Mouse (Mus musculus) limb, embryonic 13.5 days (tissue): Measurements from ENCODE around the gene 1700001C19Rik. TPM values are rescaled to one million over a fixed set of nuclear protein-coding genes. Genes with fewer than 3 reads are reported as not detected.

Source experiments
- ATAC-seq: fragments of 200-750 bp; cut with Nextera tagmentation; 2 replicates; pipeline ENCODE4 v1.8.0; 2017; ENCODE audit warnings: low read depth, moderate number of reproducible peaks, moderate TSS enrichment; ENCODE audit not compliant: low FRiP score
- H3K27ac ChIP-seq: fragments of 300-500 bp; sonication (generic); 2 replicates; pipeline ENCODE4 v1.5.1; 2015; ENCODE audit warnings: inconsistent platforms, mild to moderate bottlenecking, moderate library complexity
- H3K27me3 ChIP-seq: fragments of 300-500 bp; sonication (generic); 2 replicates; pipeline ENCODE4 v1.6.1; 2015; ENCODE audit warnings: mild to moderate bottlenecking, inconsistent platforms
- H3K36me3 ChIP-seq: fragments of 300-500 bp; sonication (generic); 2 replicates; pipeline ENCODE4 v1.6.1; 2015; ENCODE audit warnings: inconsistent platforms, mild to moderate bottlenecking, moderate library complexity
- H3K4me1 ChIP-seq: fragments of 300-500 bp; sonication (generic); 2 replicates; pipeline ENCODE4 v1.6.1; 2015; ENCODE audit warnings: inconsistent platforms
- H3K4me2 ChIP-seq: fragments of 300-500 bp; sonication (generic); replicated peaks from 2 replicates; pipeline ENCODE4 v1.6.1; 2015; ENCODE audit warnings: inconsistent platforms, mild to moderate bottlenecking, moderate library complexity
- H3K4me3 ChIP-seq: fragments of 300-500 bp; sonication (generic); 2 replicates; pipeline ENCODE4 v1.5.1; 2015; ENCODE audit warnings: moderate library complexity, mild to moderate bottlenecking, inconsistent platforms
- H3K9ac ChIP-seq: fragments of 300-500 bp; sonication (generic); 2 replicates; pipeline ENCODE4 v1.6.1; 2015; ENCODE audit warnings: mild to moderate bottlenecking, inconsistent platforms
- H3K9me3 ChIP-seq: fragments of 300-500 bp; sonication (generic); 2 replicates; pipeline ENCODE4 v1.6.1; 2016; ENCODE audit warnings: inconsistent platforms
- WGBS: fragments of 180-500 bp; shearing (Covaris S2); methylation state at CpG from one replicate; pipeline ENCODE4 v1.1.7; 2015; 5-methylcytosine and 5-hydroxymethylcytosine counted together
- polyA plus RNA-seq: library from polyadenylated mRNA; unstranded; fragments of >200 nt; fragmentation: Nextera tagmentation; extraction: Ambion mirVana; gene quantifications from 2 replicates; pipeline ENCODE4 v1.2.1, GENCODE M21; 2015

Gene 1700001C19Rik
- polyA plus RNA-seq, 1 experiment from 2014 or later = 0.24 TPM

DNA sequence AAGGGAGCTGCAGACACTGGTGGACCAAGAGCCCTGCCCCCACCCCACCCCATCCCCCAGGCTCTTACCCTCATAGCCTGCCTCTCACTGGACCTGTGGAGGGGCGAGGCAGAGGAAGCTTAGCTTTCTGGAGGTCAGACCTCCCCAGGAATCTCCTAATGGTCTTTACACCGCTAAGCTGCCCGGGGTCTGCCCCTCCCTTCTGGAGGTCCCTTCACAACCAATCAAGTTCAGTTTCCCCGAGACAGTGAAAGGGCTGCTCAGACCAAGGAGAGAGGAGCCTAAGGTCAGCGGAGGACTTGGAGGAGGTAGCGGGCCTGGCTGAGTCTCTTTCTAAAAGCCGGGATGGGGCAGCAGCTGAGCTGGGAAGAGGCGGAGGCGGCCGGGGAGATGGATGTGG lies 52.0 kb downstream of the 1700001C19Rik start, which contains the start of gene Guca1b:
TSS of gene Guca1b (plus strand) at position 249 of the 400 bp plus-strand sequence.
- Histone ChIP-seq H3K4me1 (no peaks in the 10 kb centered on the region), H3K4me2 (no peak within 1 kb of the TSS), H3K36me3 (peaks cover 17% of the 10 kb centered on the region), H3K9me3 (no peaks in the 10 kb centered on the region), H3K9ac (no peak within 1 kb of the TSS), H3K4me3 (no peak within 1 kb of the TSS), H3K27ac (no peak within 1 kb of the TSS), H3K27me3 (0 out of 2 replicates have a peak, but pooled peaks cover 3% of the 10 kb centered on the region)
- ATAC-seq = no peak
- 34% methylated on average over 10 of the region's 10 CpGs for WGBS

DNA sequence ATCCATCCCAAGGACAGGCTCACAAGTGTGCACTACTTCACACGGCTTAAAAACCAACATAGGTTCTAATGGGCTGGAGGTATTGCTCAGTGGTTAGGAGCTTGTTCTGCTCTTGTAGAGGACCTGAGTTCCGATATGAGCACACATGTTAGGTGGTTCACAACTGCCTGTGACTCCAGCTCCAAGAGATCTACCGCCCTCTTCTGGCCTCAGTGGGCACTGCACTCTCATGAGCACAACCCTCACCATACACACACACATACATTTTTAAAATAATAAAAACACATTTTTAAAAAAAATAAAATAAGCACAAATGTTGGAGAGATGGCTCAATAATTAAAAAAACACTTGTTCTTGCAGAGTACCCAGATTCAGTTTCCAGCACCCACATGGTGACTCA lies 53.1 kb downstream of the 1700001C19Rik start:
- Histone ChIP-seq H3K4me2 (no peak overlapping the region), H3K27me3 (0 out of 2 replicates have a peak, but pooled peaks cover 3% of the 10 kb centered on the region), H3K4me3 (no peak overlapping the region), H3K27ac (no peak overlapping the region), H3K36me3 (peaks cover 28% of the 10 kb centered on the region), H3K9ac (no peak overlapping the region), H3K4me1 (no peaks in the 10 kb centered on the region), H3K9me3 (no peaks in the 10 kb centered on the region)
- 88% methylated on average over 3 of the region's 3 CpGs for WGBS
- no peak for ATAC-seq

GRCm38 (mm10) chr17:47383266-47383665 lies 53.9 kb downstream of the 1700001C19Rik start:
- H3K27me3 ChIP-seq = 0 out of 2 replicates have a peak, but pooled peaks cover 3% of the 10 kb centered on the region
- ATAC-seq = no peak
- H3K4me1 ChIP-seq = no peaks in the 10 kb centered on the region
- H3K9ac ChIP-seq = no peak overlapping the region
- H3K4me2 ChIP-seq = no peak overlapping the region
- H3K27ac ChIP-seq = no peak overlapping the region
- H3K9me3 ChIP-seq = no peaks in the 10 kb centered on the region
- H3K4me3 ChIP-seq = no peak overlapping the region
- 90% methylated on average over 4 of the region's 4 CpGs for WGBS
- peaks cover 34% of the 10 kb centered on the region for H3K36me3 ChIP-seq

DNA sequence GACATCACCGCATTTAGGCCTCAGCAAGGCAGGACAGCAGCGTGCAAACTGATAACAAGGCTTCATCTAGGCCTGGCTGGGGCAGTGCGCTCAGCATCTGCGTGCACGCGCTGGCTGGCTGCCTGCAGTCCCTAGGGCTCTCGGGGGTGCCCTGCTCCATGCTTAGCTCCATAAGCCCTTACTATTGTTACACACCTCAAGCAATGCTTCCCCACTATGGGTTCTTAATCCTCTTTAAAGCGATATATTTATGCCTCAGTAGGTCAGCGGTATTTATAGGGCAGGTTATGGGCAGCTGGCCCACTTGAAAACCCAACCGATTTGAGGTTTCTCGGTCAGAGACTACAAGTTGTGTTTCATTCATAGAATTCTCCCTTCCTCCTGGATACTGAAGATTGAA lies 55.3 kb downstream of the 1700001C19Rik start:
- H3K4me1 ChIP-seq = no peaks in the 10 kb centered on the region
- H3K27ac ChIP-seq = no peak overlapping the region
- 83% methylated on average over 11 of the region's 11 CpGs for WGBS
- ATAC-seq = no peak
- H3K27me3 ChIP-seq = 0 out of 2 replicates have a peak, but pooled peaks cover 3% of the 10 kb centered on the region
- H3K36me3 ChIP-seq = peaks cover 47% of the 10 kb centered on the region
- no peaks in the 10 kb centered on the region for H3K9me3 ChIP-seq
- H3K4me3 ChIP-seq = no peak overlapping the region
- no peak overlapping the region for H3K4me2 ChIP-seq
- no peak overlapping the region for H3K9ac ChIP-seq

GRCm38 (mm10) chr17:47378133-47378532 lies 59.0 kb downstream of the 1700001C19Rik start:
- H3K4me2 ChIP-seq = no peak overlapping the region
- H3K27me3 ChIP-seq = no peaks in the 10 kb centered on the region
- H3K4me3 ChIP-seq = no peak overlapping the region
- no peak overlapping the region for H3K27ac ChIP-seq
- peaks cover 85% of the 10 kb centered on the region for H3K36me3 ChIP-seq
- ATAC-seq = no peak
- no peak overlapping the region for H3K9ac ChIP-seq
- no peaks in the 10 kb centered on the region for H3K4me1 ChIP-seq
- WGBS = 81% methylated on average over 15 of the region's 15 CpGs
- H3K9me3 ChIP-seq = no peaks in the 10 kb centered on the region

- Histone ChIP-seq H3K27me3 (no peaks in the 10 kb centered on the region), H3K4me3 (no peak overlapping the region), H3K27ac (no peak overlapping the region), H3K9me3 (no peaks in the 10 kb centered on the region), H3K36me3 (peaks cover 93% of the 10 kb centered on the region), H3K4me1 (0 out of 2 replicates have a peak, but pooled peaks cover under 1% of the 10 kb centered on the region), H3K4me2 (no peak overlapping the region), H3K9ac (no peak overlapping the region)
- 89% methylated on average over 6 of the region's 6 CpGs for WGBS
- no peak for ATAC-seq
Observed at GRCm38 (mm10) chr17:47376779-47377280, 60.3 kb downstream of the 1700001C19Rik start.

DNA sequence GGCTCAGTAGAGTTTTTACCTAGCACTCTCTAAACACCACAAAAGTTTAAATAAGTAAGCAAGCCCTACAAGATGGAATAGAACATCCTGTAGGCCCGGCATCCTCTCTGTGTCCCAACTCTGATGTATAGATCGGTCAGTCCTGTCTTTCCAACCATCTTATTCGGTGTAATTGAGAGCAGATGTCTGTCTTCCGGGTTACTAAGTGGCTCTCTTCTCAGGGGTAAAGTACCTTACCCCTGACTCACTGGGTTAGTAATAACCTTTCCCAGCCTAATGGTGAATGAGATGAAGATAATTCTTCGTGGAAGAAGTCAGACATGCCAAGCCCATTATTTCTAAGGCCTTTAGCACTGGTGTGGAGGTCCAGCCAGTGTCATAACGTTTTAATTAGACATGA lies 63.2 kb downstream of the 1700001C19Rik start:
- ATAC-seq = no peak
- WGBS = 41% methylated on average over 6 of the region's 6 CpGs
- H3K9ac ChIP-seq = no peak overlapping the region

DNA sequence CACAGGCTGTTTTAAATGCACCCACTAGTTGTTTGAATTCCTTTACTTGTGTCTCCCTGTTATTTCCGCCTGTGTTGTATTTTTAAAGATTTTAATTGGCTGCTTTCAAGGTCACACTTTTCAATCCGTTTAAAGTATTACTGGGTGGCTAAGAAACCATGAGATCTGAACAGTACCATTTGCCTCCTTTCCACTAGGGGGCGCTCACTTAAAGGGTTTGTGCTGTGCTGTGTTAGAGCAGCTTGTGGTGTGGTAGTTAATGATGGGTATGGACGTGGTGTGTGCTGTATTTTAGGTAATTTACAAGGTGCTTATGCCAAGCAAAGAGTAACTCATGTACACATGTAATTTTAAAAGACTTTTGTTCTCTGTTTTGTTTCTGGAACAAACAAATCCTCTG lies 65.7 kb downstream of the 1700001C19Rik start:
- Histone ChIP-seq H3K4me2 (no peak overlapping the region), H3K27ac (no peak overlapping the region), H3K36me3 (peaks cover 44% of the 10 kb centered on the region), H3K4me1 (peaks cover 22% of the 10 kb centered on the region), H3K27me3 (no peaks in the 10 kb centered on the region), H3K9ac (no peak overlapping the region), H3K9me3 (no peaks in the 10 kb centered on the region), H3K4me3 (no peak overlapping the region)
- ATAC-seq = no peak
- 11% methylated on average over 4 of the region's 4 CpGs for WGBS

More for the DNA sequence above, 63.2 kb downstream of the 1700001C19Rik start:
- Histone ChIP-seq H3K4me1 (peaks cover 22% of the 10 kb centered on the region), H3K27me3 (no peaks in the 10 kb centered on the region), H3K36me3 (peaks cover 68% of the 10 kb centered on the region), H3K27ac (no peak overlapping the region), H3K9me3 (no peaks in the 10 kb centered on the region), H3K4me3 (no peak overlapping the region), H3K4me2 (no peak overlapping the region)

DNA sequence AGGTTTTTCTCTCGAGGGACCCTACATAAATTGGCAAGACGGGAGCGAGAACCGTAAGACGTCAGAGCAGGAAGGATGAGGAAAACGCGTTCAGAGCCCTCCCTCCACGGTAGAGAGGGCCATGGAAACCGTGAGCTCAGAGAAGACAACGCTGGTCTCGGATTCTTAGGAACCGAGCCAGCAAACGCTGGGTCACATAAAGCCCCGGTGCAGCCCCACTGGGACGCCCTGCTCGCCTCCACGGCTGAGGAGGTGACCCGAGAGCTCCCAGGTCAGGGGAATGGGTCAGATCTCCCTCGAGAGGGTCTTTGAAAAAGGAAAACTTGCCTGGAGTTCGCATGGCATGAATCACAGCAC lies 68.1 kb downstream of the 1700001C19Rik start:
- 1% methylated on average over 20 of the region's 20 CpGs for WGBS
- H3K36me3 ChIP-seq = peaks cover 20% of the 10 kb centered on the region
- peak overlapping the region; percentile 82 for H3K4me3 ChIP-seq
- H3K27me3 ChIP-seq = peaks cover 4% of the 10 kb centered on the region; the same call in 1 of the 2 replicates
- H3K9ac ChIP-seq = peak overlapping the region; percentile 75
- peak overlapping the region; percentile 55; the same call in 1 of the 2 replicates for H3K27ac ChIP-seq
- H3K4me2 ChIP-seq = peak overlapping the region; percentile 88
- no peaks in the 10 kb centered on the region for H3K9me3 ChIP-seq
- peaks cover 22% of the 10 kb centered on the region for H3K4me1 ChIP-seq
- peak; percentile 48 for ATAC-seq

DNA sequence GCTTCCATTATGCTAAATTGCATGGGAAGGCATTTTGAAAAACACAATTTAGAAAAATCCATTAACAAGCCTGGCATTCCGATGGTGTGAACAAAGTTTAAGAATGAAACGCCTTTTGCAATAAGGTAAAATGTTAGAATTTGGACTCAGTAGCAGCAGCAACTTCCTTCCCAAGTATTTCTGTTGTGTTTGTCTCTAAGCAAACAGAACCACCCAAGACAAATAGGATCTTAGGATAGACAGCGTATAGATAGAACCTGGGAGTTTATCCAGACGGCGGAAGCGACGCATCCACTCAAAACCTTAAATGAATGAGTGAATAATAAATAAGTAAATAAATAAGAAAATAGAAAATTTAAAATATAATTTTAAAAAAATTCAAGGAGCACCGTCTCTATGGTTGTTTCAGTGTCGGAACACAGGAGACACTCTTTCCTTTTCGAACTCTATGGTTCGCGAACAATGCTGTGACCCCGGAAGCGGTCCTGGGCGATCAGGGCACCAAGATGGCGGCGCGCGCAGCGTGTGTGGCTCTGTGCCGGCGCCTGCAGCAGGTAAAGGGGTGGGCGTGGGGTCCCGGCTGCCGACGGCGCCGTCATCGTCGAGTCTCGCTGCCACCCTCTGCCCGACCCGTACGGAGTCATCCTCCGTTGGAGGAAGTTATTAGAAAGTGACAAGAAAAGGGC lies 68.6 kb downstream of the 1700001C19Rik start, which contains the start of gene Mrps10:
TSS of gene Mrps10 (plus strand) at position 487 of the 686 bp plus-strand sequence.
- 5% methylated on average over 35 of the region's 35 CpGs for WGBS
- H3K9me3 ChIP-seq = no peaks in the 10 kb centered on the region
- ATAC-seq = peak; percentile 92
- H3K9ac ChIP-seq = peak within 1 kb of the TSS; percentile 75
- H3K27ac ChIP-seq = peak within 1 kb of the TSS; percentile 55; the same call in 1 of the 2 replicates
- peak within 1 kb of the TSS; percentile 82 for H3K4me3 ChIP-seq
- peak within 1 kb of the TSS; percentile 88 for H3K4me2 ChIP-seq
- H3K36me3 ChIP-seq = peaks cover 15% of the 10 kb centered on the region
- peaks cover 4% of the 10 kb centered on the region; the same call in 1 of the 2 replicates for H3K27me3 ChIP-seq
- H3K4me1 ChIP-seq = peaks cover 22% of the 10 kb centered on the region
